Mouse (Mus musculus): ENCODE measurements around the gene Dlg5. TPM values are rescaled to one million over a fixed set of nuclear protein-coding genes. Genes with fewer than 3 reads are reported as not detected.

The Dlg5 gene
- polyA plus RNA-seq, 1 experiment from 2014 or later: 5.2 TPM

DNA sequence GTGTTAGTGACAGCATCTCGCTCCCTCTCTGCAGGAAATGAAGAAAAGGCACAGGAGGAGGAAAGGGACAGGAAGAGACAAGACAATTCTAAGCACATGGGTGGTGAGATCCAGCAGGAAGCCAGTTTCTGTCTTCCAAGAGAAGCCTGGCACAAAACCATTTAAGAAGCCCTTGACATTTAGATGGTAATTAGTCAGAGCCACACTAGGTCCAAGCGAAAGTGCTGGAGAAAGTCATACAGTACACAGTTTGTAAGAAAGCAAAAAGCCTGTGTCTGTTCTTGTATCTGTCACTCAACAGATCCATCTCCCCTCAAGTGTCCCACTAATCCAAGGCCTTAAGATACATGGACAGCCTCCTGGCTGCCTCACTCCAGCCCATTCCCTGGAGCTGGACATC is 3.7 kb downstream of the Dlg5 start:
- 83% methylated on average over 2 of the region's 2 CpGs for WGBS
- Histone ChIP-seq H3K9me3 (replicated peaks; ENCODE audit: control insufficient read depth, low read length) (no peaks in the 10 kb centered on the region), H3K27ac (ENCODE audit: low read length) (no peak overlapping the region), H3K4me2 (ENCODE audit: low read depth, low read length) (no peak overlapping the region), H3K4me3 (ENCODE audit: low read length) (no peak overlapping the region), H3K36me3 (ENCODE audit: control insufficient read depth, insufficient read depth) (0 out of 2 replicates have a peak, but pooled peaks cover 2% of the 10 kb centered on the region), H3K9ac (ENCODE audit: low read length) (no peak overlapping the region), H3K27me3 (ENCODE audit: control insufficient read depth, insufficient read depth, low read length) (no peaks in the 10 kb centered on the region), H3K4me1 (ENCODE audit: control insufficient read depth, insufficient read depth, low read length) (peaks cover 21% of the 10 kb centered on the region)
- ATAC-seq (replicated peaks; ENCODE audit: extremely low read depth, insufficient read depth, low FRiP score): no peak

DNA sequence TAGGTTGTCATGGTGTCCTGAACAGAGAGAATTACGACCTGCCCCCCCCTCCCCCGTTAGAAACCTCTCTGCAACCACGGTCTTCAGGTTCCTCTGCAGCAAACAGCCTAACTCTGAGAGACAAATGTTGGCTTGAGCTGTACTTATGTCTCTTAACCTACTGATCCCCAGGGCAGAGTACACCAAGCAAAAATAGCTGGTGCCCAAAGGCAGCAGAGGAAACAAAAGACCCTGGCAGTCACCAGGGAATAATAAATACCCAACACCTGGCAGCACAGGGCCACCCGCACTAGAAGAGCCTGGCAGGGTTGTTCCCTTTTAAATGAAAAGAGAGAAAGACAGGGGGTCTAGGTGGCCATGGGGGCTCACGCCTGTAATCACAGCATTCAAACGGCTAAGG is 4.9 kb downstream of the Dlg5 start:
- H3K27me3 ChIP-seq (ENCODE audit: control insufficient read depth, insufficient read depth, low read length): no peaks in the 10 kb centered on the region
- 0 out of 2 replicates have a peak, but pooled peaks cover 2% of the 10 kb centered on the region for H3K36me3 ChIP-seq (ENCODE audit: control insufficient read depth, insufficient read depth)
- no peak for ATAC-seq (replicated peaks; ENCODE audit: extremely low read depth, insufficient read depth, low FRiP score)
- H3K9ac ChIP-seq (ENCODE audit: low read length): no peak overlapping the region
- H3K4me2 ChIP-seq (ENCODE audit: low read depth, low read length): no peak overlapping the region
- H3K4me3 ChIP-seq (ENCODE audit: low read length): no peak overlapping the region
- H3K4me1 ChIP-seq (ENCODE audit: control insufficient read depth, insufficient read depth, low read length): peaks cover 19% of the 10 kb centered on the region
- no peaks in the 10 kb centered on the region for H3K9me3 ChIP-seq (replicated peaks; ENCODE audit: control insufficient read depth, low read length)
- H3K27ac ChIP-seq (ENCODE audit: low read length): no peak overlapping the region
- WGBS: 78% methylated on average over 6 of the region's 6 CpGs

DNA sequence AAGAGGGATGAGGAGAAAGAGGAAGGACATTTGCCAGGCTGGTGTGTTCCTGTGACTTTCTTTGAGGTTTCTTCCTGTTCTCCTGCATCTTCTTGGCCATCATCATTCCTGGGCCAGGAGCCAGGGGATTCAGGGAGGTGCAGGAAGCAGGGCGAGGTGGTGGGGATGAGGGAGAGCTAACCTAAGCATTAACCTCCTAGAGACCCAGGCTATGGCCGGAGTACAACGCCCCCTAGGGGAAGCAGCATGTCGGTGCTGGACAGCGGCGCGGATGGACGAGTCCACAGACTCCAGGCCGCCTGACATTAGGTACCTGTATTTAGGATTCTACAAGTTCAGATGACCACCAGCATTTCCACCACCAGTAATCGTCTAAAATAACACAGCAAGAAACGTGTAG is 6.1 kb downstream of the Dlg5 start:
- peaks cover 19% of the 10 kb centered on the region for H3K4me1 ChIP-seq (ENCODE audit: control insufficient read depth, insufficient read depth, low read length)
- no peaks in the 10 kb centered on the region for H3K9me3 ChIP-seq (replicated peaks; ENCODE audit: control insufficient read depth, low read length)
- 0 out of 2 replicates have a peak, but pooled peaks cover 2% of the 10 kb centered on the region for H3K36me3 ChIP-seq (ENCODE audit: control insufficient read depth, insufficient read depth)
- no peaks in the 10 kb centered on the region for H3K27me3 ChIP-seq (ENCODE audit: control insufficient read depth, insufficient read depth, low read length)
- ATAC-seq (replicated peaks; ENCODE audit: extremely low read depth, insufficient read depth, low FRiP score): no peak
- no peak overlapping the region for H3K9ac ChIP-seq (ENCODE audit: low read length)
- H3K4me2 ChIP-seq (ENCODE audit: low read depth, low read length): no peak overlapping the region
- no peak overlapping the region for H3K27ac ChIP-seq (ENCODE audit: low read length)
- no peak overlapping the region for H3K4me3 ChIP-seq (ENCODE audit: low read length)
- WGBS: 80% methylated on average over 11 of the region's 11 CpGs

GRCm38 (mm10) chr14:24235954-24236353 is 9.8 kb downstream of the Dlg5 start:
- no peak overlapping the region for H3K27ac ChIP-seq (ENCODE audit: low read length)
- H3K4me1 ChIP-seq (ENCODE audit: control insufficient read depth, insufficient read depth, low read length): peaks cover 15% of the 10 kb centered on the region
- WGBS: 89% methylated on average over 3 of the region's 3 CpGs
- H3K9ac ChIP-seq (ENCODE audit: low read length): no peak overlapping the region
- no peak overlapping the region for H3K4me2 ChIP-seq (ENCODE audit: low read depth, low read length)
- no peaks in the 10 kb centered on the region for H3K9me3 ChIP-seq (replicated peaks; ENCODE audit: control insufficient read depth, low read length)
- ATAC-seq (replicated peaks; ENCODE audit: extremely low read depth, insufficient read depth, low FRiP score): no peak
- no peaks in the 10 kb centered on the region for H3K36me3 ChIP-seq (ENCODE audit: control insufficient read depth, insufficient read depth)
- H3K27me3 ChIP-seq (ENCODE audit: control insufficient read depth, insufficient read depth, low read length): no peaks in the 10 kb centered on the region
- no peak overlapping the region for H3K4me3 ChIP-seq (ENCODE audit: low read length)

- Histone ChIP-seq H3K4me1 (ENCODE audit: control insufficient read depth, insufficient read depth, low read length) (peaks cover 10% of the 10 kb centered on the region), H3K36me3 (ENCODE audit: control insufficient read depth, insufficient read depth) (no peaks in the 10 kb centered on the region), H3K9ac (ENCODE audit: low read length) (no peak overlapping the region), H3K27me3 (ENCODE audit: control insufficient read depth, insufficient read depth, low read length) (no peaks in the 10 kb centered on the region), H3K27ac (ENCODE audit: low read length) (no peak overlapping the region), H3K9me3 (replicated peaks; ENCODE audit: control insufficient read depth, low read length) (no peaks in the 10 kb centered on the region), H3K4me3 (ENCODE audit: low read length) (no peak overlapping the region), H3K4me2 (ENCODE audit: low read depth, low read length) (no peak overlapping the region)
- ATAC-seq (replicated peaks; ENCODE audit: extremely low read depth, insufficient read depth, low FRiP score): no peak
- 71% methylated on average over 2 of the region's 2 CpGs for WGBS
Observed at GRCm38 (mm10) chr14:24234411-24234810, 11.3 kb downstream of the Dlg5 start.

GRCm38 (mm10) chr14:24232641-24233633 is 12.8 kb downstream of the Dlg5 start:
- no peak overlapping the region for H3K4me2 ChIP-seq (ENCODE audit: low read depth, low read length)
- 52% methylated on average over 11 of the region's 12 CpGs for WGBS
- H3K9me3 ChIP-seq (replicated peaks; ENCODE audit: control insufficient read depth, low read length): no peaks in the 10 kb centered on the region
- H3K36me3 ChIP-seq (ENCODE audit: control insufficient read depth, insufficient read depth): no peaks in the 10 kb centered on the region
- no peak overlapping the region for H3K27ac ChIP-seq (ENCODE audit: low read length)
- H3K4me1 ChIP-seq (ENCODE audit: control insufficient read depth, insufficient read depth, low read length): no peaks in the 10 kb centered on the region
- no peaks in the 10 kb centered on the region for H3K27me3 ChIP-seq (ENCODE audit: control insufficient read depth, insufficient read depth, low read length)
- H3K9ac ChIP-seq (ENCODE audit: low read length): no peak overlapping the region
- ATAC-seq (replicated peaks; ENCODE audit: extremely low read depth, insufficient read depth, low FRiP score): no peak
- H3K4me3 ChIP-seq (ENCODE audit: low read length): no peak overlapping the region

GRCm38 (mm10) chr14:24228549-24228948 is 17.2 kb downstream of the Dlg5 start:
- Histone ChIP-seq H3K27ac (ENCODE audit: low read length) (no peak overlapping the region), H3K4me1 (ENCODE audit: control insufficient read depth, insufficient read depth, low read length) (no peaks in the 10 kb centered on the region), H3K4me2 (ENCODE audit: low read depth, low read length) (no peak overlapping the region)

GRCm38 (mm10) chr14:24227015-24227414 is 18.7 kb downstream of the Dlg5 start:
- H3K4me1 ChIP-seq (ENCODE audit: control insufficient read depth, insufficient read depth, low read length): peaks cover 5% of the 10 kb centered on the region; the same call in 1 of the 2 replicates

More at GRCm38 (mm10) chr14:24228549-24228948, 17.2 kb downstream of the Dlg5 start:
- no peak overlapping the region for H3K9ac ChIP-seq (ENCODE audit: low read length)
- no peak overlapping the region for H3K4me3 ChIP-seq (ENCODE audit: low read length)
- ATAC-seq (replicated peaks; ENCODE audit: extremely low read depth, insufficient read depth, low FRiP score): no peak
- H3K36me3 ChIP-seq (ENCODE audit: control insufficient read depth, insufficient read depth): no peaks in the 10 kb centered on the region
- H3K27me3 ChIP-seq (ENCODE audit: control insufficient read depth, insufficient read depth, low read length): no peaks in the 10 kb centered on the region
- H3K9me3 ChIP-seq (replicated peaks; ENCODE audit: control insufficient read depth, low read length): no peaks in the 10 kb centered on the region
- 65% methylated on average over 6 of the region's 6 CpGs for WGBS

GRCm38 (mm10) chr14:24226344-24226743 is 19.4 kb downstream of the Dlg5 start:
- H3K36me3 ChIP-seq (ENCODE audit: control insufficient read depth, insufficient read depth): no peaks in the 10 kb centered on the region
- WGBS: 62% methylated on average over 2 of the region's 2 CpGs
- H3K4me3 ChIP-seq (ENCODE audit: low read length): no peak overlapping the region
- no peaks in the 10 kb centered on the region for H3K27me3 ChIP-seq (ENCODE audit: control insufficient read depth, insufficient read depth, low read length)
- no peak overlapping the region for H3K4me2 ChIP-seq (ENCODE audit: low read depth, low read length)
- no peak overlapping the region for H3K27ac ChIP-seq (ENCODE audit: low read length)
- ATAC-seq (replicated peaks; ENCODE audit: extremely low read depth, insufficient read depth, low FRiP score): no peak
- H3K9ac ChIP-seq (ENCODE audit: low read length): no peak overlapping the region
- H3K4me1 ChIP-seq (ENCODE audit: control insufficient read depth, insufficient read depth, low read length): peaks cover 5% of the 10 kb centered on the region; the same call in 1 of the 2 replicates
- no peaks in the 10 kb centered on the region for H3K9me3 ChIP-seq (replicated peaks; ENCODE audit: control insufficient read depth, low read length)

More at GRCm38 (mm10) chr14:24227015-24227414, 18.7 kb downstream of the Dlg5 start:
- Histone ChIP-seq H3K9ac (ENCODE audit: low read length) (no peak overlapping the region), H3K4me2 (ENCODE audit: low read depth, low read length) (no peak overlapping the region), H3K36me3 (ENCODE audit: control insufficient read depth, insufficient read depth) (no peaks in the 10 kb centered on the region), H3K27ac (ENCODE audit: low read length) (no peak overlapping the region), H3K27me3 (ENCODE audit: control insufficient read depth, insufficient read depth, low read length) (no peaks in the 10 kb centered on the region), H3K4me3 (ENCODE audit: low read length) (no peak overlapping the region), H3K9me3 (replicated peaks; ENCODE audit: control insufficient read depth, low read length) (no peaks in the 10 kb centered on the region)
- WGBS: 59% methylated on average over 8 of the region's 8 CpGs
- ATAC-seq (replicated peaks; ENCODE audit: extremely low read depth, insufficient read depth, low FRiP score): no peak

All from heart, embryonic 16.5 days (tissue).